Mouse (Mus musculus) myocyte (in vitro differentiated cells): ENCODE data around the gene Scml4. TPM values are rescaled to one million over a fixed set of nuclear protein-coding genes. Genes with fewer than 3 reads are reported as not detected.

Experiments
- H3K27me3 ChIP-seq: one replicate; pipeline ENCODE4 v1.6.1; 2011; ENCODE audit not compliant: control insufficient read depth, insufficient read depth, insufficient read length
- H3K36me3 ChIP-seq: one replicate; pipeline ENCODE4 v1.6.1; 2011; ENCODE audit not compliant: control insufficient read depth, insufficient read depth
- H3K4me2 ChIP-seq: one replicate; pipeline ENCODE4 v1.6.1; 2011; ENCODE audit warnings: low read depth, control low read depth
- H3K4me3 ChIP-seq: one replicate; pipeline ENCODE4 v1.5.1; 2011; ENCODE audit warnings: mild to moderate bottlenecking, control low read depth, moderate library complexity
- H3K79me2 ChIP-seq: one replicate; pipeline ENCODE4 v1.6.1; 2011; ENCODE audit not compliant: control insufficient read depth, insufficient read depth
- H3ac ChIP-seq: one replicate; pipeline ENCODE4 v1.6.1; 2011; ENCODE audit not compliant: control insufficient read depth, insufficient read length
- CEBPB ChIP-seq: IDR thresholded peaks from 2 replicates; pipeline ENCODE4 v1.6.1; 2011; ENCODE audit warnings: mild to moderate bottlenecking, moderate library complexity; ENCODE audit not compliant: poor library complexity, insufficient read depth, severe bottlenecking
- E2F4 ChIP-seq: IDR thresholded peaks from one replicate; pipeline ENCODE4 v1.6.1; 2011; ENCODE audit warnings: mild to moderate bottlenecking, control low read depth, moderate library complexity; ENCODE audit not compliant: insufficient read depth
- MAX ChIP-seq: IDR thresholded peaks from one replicate; pipeline ENCODE4 v1.6.1; 2011; ENCODE audit warnings: low read depth, mild to moderate bottlenecking, control low read depth
- MYOD1 ChIP-seq, 3 experiments: IDR thresholded peaks; one replicate each; pipeline ENCODE4 v1.6.1; 2011; ENCODE audit warnings: control low read depth in 2 of 3, low read depth in 2 of 3, mild to moderate bottlenecking in 2 of 3, moderate library complexity in 1 of 3; ENCODE audit not compliant: insufficient read length in 2 of 3, control insufficient read depth in 1 of 3
- MYOG ChIP-seq, 3 experiments: IDR thresholded peaks; one replicate each; pipeline ENCODE4 v1.6.1; 2011; ENCODE audit warnings: control low read depth in 2 of 3, low read depth in 2 of 3, mild to moderate bottlenecking in 2 of 3; ENCODE audit not compliant: insufficient read length in 2 of 3, control insufficient read depth in 1 of 3, insufficient read depth in 1 of 3
- POLR2A ChIP-seq: IDR thresholded peaks from one replicate; pipeline ENCODE4 v1.6.1; 2011; ENCODE audit warnings: low read depth, mild to moderate bottlenecking, control low read depth, moderate library complexity; ENCODE audit not compliant: insufficient read length
- POLR2AphosphoS2 ChIP-seq: IDR thresholded peaks from one replicate; pipeline ENCODE4 v1.6.1; 2011; ENCODE audit warnings: low read depth, control low read depth; ENCODE audit not compliant: insufficient read length
- REST ChIP-seq: IDR thresholded peaks from one replicate; pipeline ENCODE4 v1.6.1; 2011; ENCODE audit warnings: mild to moderate bottlenecking, control low read depth, moderate library complexity; ENCODE audit not compliant: insufficient read depth, insufficient read length
- SRF ChIP-seq: IDR thresholded peaks from one replicate; pipeline ENCODE4 v1.6.1; 2011; ENCODE audit warnings: low read depth; ENCODE audit not compliant: control insufficient read depth, insufficient read length
- TCF12 ChIP-seq: IDR thresholded peaks from one replicate; pipeline ENCODE4 v1.6.1; 2011; ENCODE audit warnings: mild to moderate bottlenecking, control low read depth; ENCODE audit not compliant: poor library complexity, insufficient read depth, severe bottlenecking
- TCF3 ChIP-seq: IDR thresholded peaks from one replicate; pipeline ENCODE4 v1.6.1; 2011; ENCODE audit warnings: low read depth, control low read depth; ENCODE audit not compliant: insufficient read length
- USF1 ChIP-seq: IDR thresholded peaks from one replicate; pipeline ENCODE4 v1.6.1; 2011; ENCODE audit warnings: low read depth, mild to moderate bottlenecking, control low read depth, moderate library complexity
- polyA plus RNA-seq: library from polyadenylated mRNA; unstranded; fragments of >200 nt; fragmentation: generic; extraction: Trizol; gene quantifications from one replicate; pipeline ENCODE4 v1.2.1, GENCODE M21; 2012; ENCODE audit warnings: missing spikeins

The Scml4 gene
- polyA plus RNA-seq, 1 experiment = 5.7 TPM

DNA sequence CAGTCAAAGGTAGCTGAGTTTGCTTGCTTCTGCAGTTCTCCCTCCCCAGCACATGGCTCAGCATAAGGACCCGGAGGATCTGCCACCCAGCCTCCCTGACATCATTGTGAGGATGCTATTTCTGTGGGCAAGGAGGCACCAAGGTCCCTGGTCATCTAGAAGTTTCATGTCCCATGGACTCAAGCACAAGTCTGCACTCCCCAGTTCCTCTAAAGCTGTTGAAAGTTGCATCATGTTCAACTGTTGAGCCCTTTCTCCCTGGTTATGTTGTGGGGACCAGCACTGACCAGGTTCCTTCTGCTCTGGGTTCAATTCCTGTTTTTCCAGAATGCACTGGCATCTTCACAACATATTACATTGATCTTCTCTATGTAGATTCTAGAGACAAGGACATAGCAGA lies 42.9 kb downstream of the Scml4 start:
- Histone ChIP-seq H3ac (no peak overlapping the region), H3K4me3 (no peak overlapping the region), H3K36me3 (no peaks in the 10 kb centered on the region), H3K79me2 (no peaks in the 10 kb centered on the region), H3K27me3 (no peaks in the 10 kb centered on the region), H3K4me2 (no peak overlapping the region)
- TF ChIP-seq MYOD1 (IDR thresholded peaks at IDR 0.05; ENCODE audit: control insufficient read depth in 1 of 3, insufficient read length in 2 of 3, low read depth in 2 of 3) (no peak), SRF (no peak)

DNA sequence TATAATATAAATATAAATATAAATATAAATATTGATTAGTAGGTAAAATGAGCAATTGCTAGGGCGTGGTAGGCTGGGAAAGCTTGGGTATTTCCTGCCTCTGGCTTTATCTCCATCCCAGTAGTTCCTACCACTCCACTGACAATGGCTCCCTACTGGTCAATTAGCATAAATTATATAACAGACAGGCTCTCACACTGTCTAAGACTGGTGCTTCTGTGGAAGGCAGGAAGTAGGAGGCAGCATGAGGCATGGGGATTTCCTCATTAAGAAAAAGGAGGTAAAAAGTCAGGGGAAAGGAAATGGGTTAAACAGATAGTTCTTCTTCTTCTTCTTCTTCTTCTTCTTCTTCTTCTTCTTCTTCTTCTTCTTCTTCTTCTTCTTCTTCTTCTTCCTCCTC lies 48.4 kb downstream of the Scml4 start:
- no peak for TF ChIP-seq POLR2AphosphoS2
- TF ChIP-seq USF1 = no peak
- TF ChIP-seq REST = no peak
- TF ChIP-seq TCF3 = no peak
- TF ChIP-seq TCF12 = no peak
- no peak for TF ChIP-seq MAX
- TF ChIP-seq POLR2A = no peak
- no peak for TF ChIP-seq MYOG (IDR thresholded peaks at IDR 0.05; ENCODE audit: control insufficient read depth in 1 of 3, insufficient read depth in 1 of 3, insufficient read length in 2 of 3, low read depth in 2 of 3)
- TF ChIP-seq CEBPB = no peak
- TF ChIP-seq MYOD1 (IDR thresholded peaks at IDR 0.05; ENCODE audit: control insufficient read depth in 1 of 3, insufficient read length in 2 of 3, low read depth in 2 of 3) = no peak
- TF ChIP-seq SRF = no peak
- no peak for TF ChIP-seq E2F4
- Histone ChIP-seq H3K27me3 (no peaks in the 10 kb centered on the region), H3K4me3 (no peak overlapping the region), H3K4me2 (no peak overlapping the region), H3K79me2 (no peaks in the 10 kb centered on the region), H3K36me3 (no peaks in the 10 kb centered on the region), H3ac (no peak overlapping the region)

DNA sequence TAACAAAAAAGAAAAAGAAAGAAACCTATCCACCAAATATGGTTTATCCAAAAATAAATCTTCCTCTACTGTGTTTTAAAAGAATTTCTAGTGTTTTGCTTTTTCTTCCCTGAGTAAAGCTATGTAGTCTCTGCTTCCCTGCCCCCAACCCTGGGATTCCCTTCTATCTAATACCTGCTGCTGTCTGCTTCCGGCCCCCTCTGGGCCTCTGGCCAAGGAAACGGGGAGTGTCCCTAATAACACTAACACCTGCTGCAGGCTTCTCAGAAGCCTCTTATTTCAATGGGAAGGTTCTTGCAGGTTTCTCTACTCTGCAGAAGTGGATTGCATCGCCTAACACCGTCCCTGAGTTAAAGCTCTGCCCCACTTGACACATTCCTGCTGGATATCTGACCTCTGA lies 50.4 kb downstream of the Scml4 start:
- no peaks in the 10 kb centered on the region for H3K27me3 ChIP-seq
- no peak for TF ChIP-seq POLR2A
- no peak for TF ChIP-seq SRF
- no peak for TF ChIP-seq POLR2AphosphoS2
- TF ChIP-seq TCF12 = no peak
- no peak for TF ChIP-seq MYOG (IDR thresholded peaks at IDR 0.05; ENCODE audit: control insufficient read depth in 1 of 3, insufficient read depth in 1 of 3, insufficient read length in 2 of 3, low read depth in 2 of 3)
- no peak for TF ChIP-seq USF1

DNA sequence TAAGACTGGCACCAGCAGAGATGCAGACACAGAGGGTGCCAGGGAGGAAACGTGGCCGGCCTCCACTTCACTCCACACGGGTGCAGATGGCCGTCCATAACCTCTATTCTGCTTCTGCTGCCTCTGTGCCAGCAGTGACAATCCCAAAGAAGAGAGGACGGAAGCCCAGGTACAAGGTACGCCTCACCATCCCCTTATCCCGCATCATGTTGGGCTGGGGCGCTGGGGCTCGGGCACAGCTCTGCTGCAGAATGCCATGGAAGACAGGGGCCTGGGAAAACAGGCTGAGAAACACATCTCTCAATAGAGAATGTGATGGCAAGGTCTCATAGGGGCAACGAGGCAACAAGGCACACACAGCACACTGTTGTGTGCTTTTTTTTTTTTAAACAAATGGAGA lies 51.9 kb downstream of the Scml4 start:
- no peaks in the 10 kb centered on the region for H3K79me2 ChIP-seq
- H3ac ChIP-seq = no peak overlapping the region
- no peaks in the 10 kb centered on the region for H3K27me3 ChIP-seq
- no peak overlapping the region for H3K4me2 ChIP-seq
- TF ChIP-seq SRF (no peak), REST (no peak), MYOG (IDR thresholded peaks at IDR 0.05; ENCODE audit: control insufficient read depth in 1 of 3, insufficient read depth in 1 of 3, insufficient read length in 2 of 3, low read depth in 2 of 3) (no peak), TCF3 (no peak), E2F4 (no peak), MYOD1 (IDR thresholded peaks at IDR 0.05; ENCODE audit: control insufficient read depth in 1 of 3, insufficient read length in 2 of 3, low read depth in 2 of 3) (no peak), CEBPB (no peak), USF1 (no peak), TCF12 (no peak), POLR2A (no peak), MAX (no peak), POLR2AphosphoS2 (no peak)
- no peaks in the 10 kb centered on the region for H3K36me3 ChIP-seq
- H3K4me3 ChIP-seq = no peak overlapping the region

More for the DNA sequence above, 50.4 kb downstream of the Scml4 start:
- no peaks in the 10 kb centered on the region for H3K79me2 ChIP-seq
- H3ac ChIP-seq = no peak overlapping the region
- no peaks in the 10 kb centered on the region for H3K36me3 ChIP-seq
- H3K4me2 ChIP-seq = no peak overlapping the region
- no peak overlapping the region for H3K4me3 ChIP-seq

DNA sequence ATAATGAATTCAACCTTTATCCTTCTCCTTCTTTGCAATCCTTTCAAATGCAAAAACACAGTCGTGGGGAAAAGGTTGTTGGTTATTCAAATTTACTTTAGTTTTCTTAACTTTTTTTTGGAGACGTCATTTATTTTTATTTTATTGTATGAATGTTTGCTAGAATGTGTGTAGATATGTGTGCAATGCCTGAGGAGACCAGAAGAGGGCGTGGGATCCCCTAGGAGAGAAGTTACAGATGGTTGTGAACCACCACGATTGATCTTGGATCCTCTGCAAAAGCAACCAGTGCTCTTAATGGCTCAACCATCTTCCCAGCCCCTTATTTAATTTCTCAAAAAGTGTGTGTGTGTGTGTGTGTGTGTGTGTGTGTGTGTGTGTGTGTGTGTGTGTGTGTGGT lies 53.0 kb downstream of the Scml4 start:
- Histone ChIP-seq H3K36me3 (no peaks in the 10 kb centered on the region), H3K79me2 (no peaks in the 10 kb centered on the region), H3K4me2 (no peak overlapping the region), H3ac (no peak overlapping the region), H3K27me3 (no peaks in the 10 kb centered on the region), H3K4me3 (no peak overlapping the region)
- TF ChIP-seq E2F4 = no peak
- no peak for TF ChIP-seq POLR2A
- TF ChIP-seq MAX = no peak
- no peak for TF ChIP-seq TCF3
- TF ChIP-seq TCF12 = no peak
- TF ChIP-seq SRF = no peak
- no peak for TF ChIP-seq MYOG (IDR thresholded peaks at IDR 0.05; ENCODE audit: control insufficient read depth in 1 of 3, insufficient read depth in 1 of 3, insufficient read length in 2 of 3, low read depth in 2 of 3)
- TF ChIP-seq CEBPB = no peak
- TF ChIP-seq MYOD1 (IDR thresholded peaks at IDR 0.05; ENCODE audit: control insufficient read depth in 1 of 3, insufficient read length in 2 of 3, low read depth in 2 of 3) = no peak
- no peak for TF ChIP-seq REST
- TF ChIP-seq USF1 = no peak
- TF ChIP-seq POLR2AphosphoS2 = no peak
